Mouse (Mus musculus): Measurements from ENCODE around the gene Gdf9.

GRCm38 (mm10) chr11:53463551-53464424, 33.0 kb downstream of the Gdf9 start:
- TF ChIP-seq CTCF (IDR thresholded peaks at IDR 0.05) (no peak), EP300 (IDR thresholded peaks at IDR 0.05) (no peak)

Data from lung, postnatal 0 days (tissue).